Mouse (Mus musculus): Measurements from ENCODE around the gene Gm20604. TPM values are rescaled to one million over a fixed set of nuclear protein-coding genes. Genes with fewer than 3 reads are reported as not detected.

The Gm20604 gene
- total RNA-seq, 1 experiment: 10.1 TPM

- TF ChIP-seq ZC3H11A (IDR thresholded peaks at IDR 0.05; ENCODE audit: borderline replicate concordance, low read depth, low read length) (no peak), HCFC1 (IDR thresholded peaks at IDR 0.05; ENCODE audit: borderline replicate concordance, insufficient read depth, low read length) (no peak), CHD2 (IDR thresholded peaks at IDR 0.05; ENCODE audit: low read depth, low read length) (no peak), ZNF384 (IDR thresholded peaks at IDR 0.05; ENCODE audit: low read depth, low read length) (no peak), MAFK (IDR thresholded peaks at IDR 0.05; ENCODE audit: insufficient read depth, low read depth, low read length) (no peak)
- no peaks in the 10 kb centered on the region for H3K9me3 ChIP-seq (ENCODE audit: control insufficient read depth, insufficient read depth, low read depth, low read length)
- in situ Hi-C loops (cut with MboI; ENCODE audit: low sequenced_read_pairs in 2 of 2, unreplicated experiment in 2 of 2): loop anchor here in 1 of 2 experiments (25.0 kb wide), 1 partner anchor 227 kb away; no protein-coding TSS in a partner anchor
Observed at GRCm38 (mm10) chr12:102739096-102739495, 19.4 kb downstream of the Gm20604 start.

GRCm38 (mm10) chr12:102733381-102733780 is 25.1 kb downstream of the Gm20604 start:
- H3K9ac ChIP-seq (ENCODE audit: insufficient read depth, low read depth, low read length, poor library complexity, severe bottlenecking): no peak overlapping the region
- H3K27ac ChIP-seq (ENCODE audit: insufficient read depth, low read depth, low read length, poor library complexity, severe bottlenecking): no peak overlapping the region
- H3K4me1 ChIP-seq (ENCODE audit: control insufficient read depth in 2 of 2, insufficient read depth in 2 of 2, low read length in 2 of 2, poor library complexity in 1 of 2): peaks cover 10 to 12% of the 10 kb centered on the region in 2 experiments; a peak in 3 of 4 replicates
- no peaks in the 10 kb centered on the region for H3K9me3 ChIP-seq (ENCODE audit: control insufficient read depth, insufficient read depth, low read depth, low read length)
- H3K36me3 ChIP-seq (ENCODE audit: control insufficient read depth, insufficient read depth, low read length, poor library complexity, severe bottlenecking): no peaks in the 10 kb centered on the region; the same call in 1 of the 2 replicates
- no peak overlapping the region for H3K4me3 ChIP-seq (ENCODE audit: insufficient read depth in 1 of 2, low read depth in 1 of 2, low read length in 2 of 2, poor library complexity in 1 of 2, severe bottlenecking in 1 of 2)
- peak; percentile 79 for DNase-seq (ENCODE audit: low read depth, low spot score)
- in situ Hi-C loops (cut with MboI; ENCODE audit: low sequenced_read_pairs in 2 of 2, unreplicated experiment in 2 of 2): loop anchor here in 1 of 2 experiments (25.0 kb wide), 1 partner anchor 221 kb away; no protein-coding TSS in a partner anchor
- TF ChIP-seq MAFK (IDR thresholded peaks at IDR 0.05; ENCODE audit: insufficient read depth, low read depth, low read length) (no peak), CHD2 (IDR thresholded peaks at IDR 0.05; ENCODE audit: low read depth, low read length) (no peak), ZNF384 (IDR thresholded peaks at IDR 0.05; ENCODE audit: low read depth, low read length) (no peak), HCFC1 (IDR thresholded peaks at IDR 0.05; ENCODE audit: borderline replicate concordance, insufficient read depth, low read length) (no peak), ZC3H11A (IDR thresholded peaks at IDR 0.05; ENCODE audit: borderline replicate concordance, low read depth, low read length) (peak; percentile 67; the same call in 1 of the 2 replicates)

More at GRCm38 (mm10) chr12:102739096-102739495, 19.4 kb downstream of the Gm20604 start:
- Histone ChIP-seq H3K36me3 (ENCODE audit: control insufficient read depth, insufficient read depth, low read length, poor library complexity, severe bottlenecking) (no peaks in the 10 kb centered on the region; the same call in 1 of the 2 replicates), H3K27ac (ENCODE audit: insufficient read depth, low read depth, low read length, poor library complexity, severe bottlenecking) (no peak overlapping the region), H3K4me3 (ENCODE audit: insufficient read depth in 1 of 2, low read depth in 1 of 2, low read length in 2 of 2, poor library complexity in 1 of 2, severe bottlenecking in 1 of 2) (no peak overlapping the region), H3K9ac (ENCODE audit: insufficient read depth, low read depth, low read length, poor library complexity, severe bottlenecking) (no peak overlapping the region), H3K4me1 (ENCODE audit: control insufficient read depth in 2 of 2, insufficient read depth in 2 of 2, low read length in 2 of 2, poor library complexity in 1 of 2) (no peaks in the 10 kb centered on the region; a peak in 1 of 4 replicates)
- no peak for DNase-seq (ENCODE audit: low read depth, low spot score)

- TF ChIP-seq ZNF384 (IDR thresholded peaks at IDR 0.05; ENCODE audit: low read depth, low read length) (no peak), MAFK (IDR thresholded peaks at IDR 0.05; ENCODE audit: insufficient read depth, low read depth, low read length) (peak; percentile 67), HCFC1 (IDR thresholded peaks at IDR 0.05; ENCODE audit: borderline replicate concordance, insufficient read depth, low read length) (no peak)
- in situ Hi-C loops (cut with MboI; ENCODE audit: low sequenced_read_pairs in 2 of 2, unreplicated experiment in 2 of 2): loop anchor here in 1 of 2 experiments (25.0 kb wide), 1 partner anchor 219 kb away; no protein-coding TSS in a partner anchor
- DNase-seq (ENCODE audit: low read depth, low spot score): no peak
- H3K27ac ChIP-seq (ENCODE audit: insufficient read depth, low read depth, low read length, poor library complexity, severe bottlenecking): peak overlapping the region; percentile 94
- peaks cover 12 to 14% of the 10 kb centered on the region in 2 experiments for H3K4me1 ChIP-seq (ENCODE audit: control insufficient read depth in 2 of 2, insufficient read depth in 2 of 2, low read length in 2 of 2, poor library complexity in 1 of 2)
- no peaks in the 10 kb centered on the region for H3K9me3 ChIP-seq (ENCODE audit: control insufficient read depth, insufficient read depth, low read depth, low read length)
- H3K9ac ChIP-seq (ENCODE audit: insufficient read depth, low read depth, low read length, poor library complexity, severe bottlenecking): peak overlapping the region; percentile 14; the same call in 1 of the 2 replicates
- H3K36me3 ChIP-seq (ENCODE audit: control insufficient read depth, insufficient read depth, low read length, poor library complexity, severe bottlenecking): no peaks in the 10 kb centered on the region; the same call in 1 of the 2 replicates
- H3K4me3 ChIP-seq (ENCODE audit: insufficient read depth in 1 of 2, low read depth in 1 of 2, low read length in 2 of 2, poor library complexity in 1 of 2, severe bottlenecking in 1 of 2): peak overlapping the region in 1 of 2 experiments; percentile 41; a peak in 2 of 4 replicates
Observed at GRCm38 (mm10) chr12:102730798-102731619, 27.5 kb downstream of the Gm20604 start.

DNA sequence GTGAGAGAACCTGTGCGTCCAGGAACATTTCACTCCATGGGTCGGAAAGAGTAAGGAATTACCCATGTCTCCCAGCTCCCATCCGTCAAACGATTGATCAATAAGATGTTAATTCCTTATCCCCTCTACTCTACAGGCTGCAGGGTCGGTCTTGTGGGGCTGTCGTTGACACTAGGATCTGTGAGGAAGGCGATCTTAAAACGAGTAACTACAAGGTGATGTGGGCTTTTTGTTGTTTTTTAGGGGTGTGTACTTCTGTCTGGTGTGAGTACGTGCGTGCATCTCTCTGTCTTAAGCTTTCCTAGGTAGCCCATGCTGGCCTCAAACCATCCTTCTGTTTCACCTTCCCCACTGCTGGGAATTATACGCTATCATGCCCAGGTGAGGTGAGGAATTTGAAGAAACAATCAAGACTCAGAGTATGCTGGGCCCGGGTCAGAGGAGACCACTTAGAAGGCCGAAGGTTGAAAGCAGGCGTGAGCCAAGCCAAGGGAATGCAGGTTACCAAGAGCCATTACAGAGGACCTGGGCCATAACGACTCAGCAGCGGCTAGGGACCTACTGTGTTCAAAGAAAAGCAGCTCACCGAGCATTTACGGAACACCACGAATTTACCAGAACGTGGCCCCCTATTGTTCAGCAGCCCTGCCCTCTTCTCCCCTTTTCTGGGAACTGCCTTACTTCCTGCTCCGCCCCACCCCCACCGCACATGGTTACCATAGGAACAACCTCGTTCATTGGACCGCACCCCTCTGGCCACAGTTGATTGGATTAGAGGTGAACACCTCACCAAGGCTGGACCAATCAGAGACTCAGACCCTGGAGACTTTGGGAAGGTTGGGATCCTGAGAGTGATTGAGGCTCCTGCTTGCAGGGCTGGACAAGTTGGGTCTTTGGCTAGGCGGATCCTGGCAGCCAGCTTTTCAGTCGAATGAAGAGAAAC is 28.3 kb downstream of the Gm20604 start:
- no peak for TF ChIP-seq HCFC1 (IDR thresholded peaks at IDR 0.05; ENCODE audit: borderline replicate concordance, insufficient read depth, low read length)
- peak; percentile 38; the same call in 1 of the 2 replicates for TF ChIP-seq CHD2 (IDR thresholded peaks at IDR 0.05; ENCODE audit: low read depth, low read length)
- no peak for TF ChIP-seq MAFK (IDR thresholded peaks at IDR 0.05; ENCODE audit: insufficient read depth, low read depth, low read length)
- TF ChIP-seq ZC3H11A (IDR thresholded peaks at IDR 0.05; ENCODE audit: borderline replicate concordance, low read depth, low read length): no peak
- Histone ChIP-seq H3K27ac (ENCODE audit: insufficient read depth, low read depth, low read length, poor library complexity, severe bottlenecking) (peak overlapping the region; percentile 98), H3K9me3 (ENCODE audit: control insufficient read depth, insufficient read depth, low read depth, low read length) (no peaks in the 10 kb centered on the region), H3K4me3 (ENCODE audit: insufficient read depth in 1 of 2, low read depth in 1 of 2, low read length in 2 of 2, poor library complexity in 1 of 2, severe bottlenecking in 1 of 2) (peak overlapping the region; percentile 38 to 41), H3K9ac (ENCODE audit: insufficient read depth, low read depth, low read length, poor library complexity, severe bottlenecking) (peak overlapping the region; percentile 66), H3K4me1 (ENCODE audit: control insufficient read depth in 2 of 2, insufficient read depth in 2 of 2, low read length in 2 of 2, poor library complexity in 1 of 2) (peaks cover 14 to 22% of the 10 kb centered on the region in 2 experiments), H3K36me3 (ENCODE audit: control insufficient read depth, insufficient read depth, low read length, poor library complexity, severe bottlenecking) (no peaks in the 10 kb centered on the region; the same call in 1 of the 2 replicates)
- in situ Hi-C loops (cut with MboI; ENCODE audit: low sequenced_read_pairs in 2 of 2, unreplicated experiment in 2 of 2): loop anchor here (10.0 to 25.0 kb wide), 2 partner anchors 218 to 225 kb away; no protein-coding TSS in a partner anchor
- DNase-seq (ENCODE audit: low read depth, low spot score): peak; percentile 99
